Mouse (Mus musculus) testis, adult 2 months (tissue): Measurements from ENCODE around the gene Aspm.

Source experiments
- CTCF ChIP-seq: fragments of 200-500 bp; IDR thresholded peaks from 2 replicates; pipeline ENCODE4 v1.5.1; 2012; ENCODE audit warnings: low read depth, mild to moderate bottlenecking, inconsistent platforms, low read length, moderate library complexity; ENCODE audit not compliant: control insufficient read depth, insufficient read depth, insufficient replicate concordance
- POLR2A ChIP-seq: fragments of 200-500 bp; IDR thresholded peaks from 2 replicates; pipeline ENCODE4 v1.6.1; 2012; ENCODE audit warnings: low read depth, mild to moderate bottlenecking, inconsistent platforms, low read length, moderate library complexity; ENCODE audit not compliant: control insufficient read depth

DNA sequence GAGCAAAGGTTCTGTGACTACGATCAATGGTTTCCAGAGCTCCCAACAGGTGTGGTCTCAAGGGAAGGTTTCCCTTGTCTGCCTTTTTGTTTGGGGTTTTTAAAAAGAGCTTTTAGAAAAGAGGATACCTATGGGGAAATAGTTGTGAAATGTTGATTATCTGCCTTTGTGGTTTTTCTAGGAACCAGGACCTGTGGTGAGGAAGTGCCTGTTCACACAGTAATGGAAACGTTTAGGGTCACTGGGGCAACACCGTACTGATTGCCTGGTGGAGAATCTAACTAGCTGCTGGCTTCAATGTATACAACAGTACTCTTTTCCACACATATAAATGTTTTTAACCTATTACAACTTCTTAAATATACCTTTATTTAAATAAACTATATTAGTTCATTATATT, 41.1 kb upstream of the Aspm start:
- TF ChIP-seq CTCF (no peak), POLR2A (no peak)
